Mouse (Mus musculus) c-Kit-positive CD71-negative TER-119-negative erythroid progenitor cells, embryonic 14.5 days (primary cell): Measurements from ENCODE around the gene Ephb1.

Experiments used
- DNase-seq: peaks from one replicate; pipeline ENCODE4 v3.0.0-alpha.2; 2013; ENCODE audit warnings: low read depth

Ephb1 gene

DNA sequence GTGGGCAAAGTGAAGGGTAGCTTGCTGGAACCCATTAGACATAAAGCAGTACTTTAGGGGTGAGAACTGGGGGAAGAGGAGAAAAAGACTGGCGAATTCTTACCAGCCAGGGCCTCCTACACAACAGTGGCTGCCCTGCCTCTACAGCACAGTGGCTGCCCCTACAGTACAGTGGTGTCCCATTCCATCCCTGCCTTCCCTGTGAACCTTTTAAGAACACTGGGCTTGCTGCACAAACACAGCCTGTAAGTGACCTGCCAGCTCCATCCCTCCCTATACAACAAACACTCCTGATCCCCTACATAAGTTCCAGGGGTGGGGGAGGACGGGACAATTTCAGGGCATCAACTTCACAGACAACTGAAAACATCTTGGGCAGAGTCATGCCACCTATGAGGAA, 174.4 kb downstream of the Ephb1 start:
- DNase-seq: no peak

- DNase-seq: no peak
These were observed 184.8 kb downstream of the Ephb1 start for GRCm38 (mm10) chr9:102169706-102170105.

GRCm38 (mm10) chr9:102155876-102156275, 198.6 kb downstream of the Ephb1 start:
- no peak for DNase-seq

DNA sequence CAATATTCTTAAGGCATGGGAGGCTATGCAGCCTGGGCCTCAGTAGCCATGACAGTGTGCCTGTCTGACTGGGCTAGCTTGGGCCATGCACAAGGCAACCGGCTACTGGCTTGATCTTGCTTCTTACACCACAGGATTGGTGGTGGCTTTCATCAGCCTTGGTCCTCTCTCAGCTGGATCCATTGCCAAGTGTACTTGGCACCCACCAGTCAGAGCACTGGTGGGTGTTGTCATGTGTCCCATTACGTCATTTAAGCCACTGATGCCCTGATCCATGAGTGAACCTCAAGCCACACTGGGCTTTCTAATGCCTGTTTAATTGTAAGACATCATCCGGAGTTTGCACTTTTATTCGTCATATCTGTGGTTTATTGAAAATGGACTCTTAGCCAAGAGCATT, 215.3 kb downstream of the Ephb1 start:
- DNase-seq: no peak

GRCm38 (mm10) chr9:102138671-102139070, 215.8 kb downstream of the Ephb1 start:
- DNase-seq: no peak

DNA sequence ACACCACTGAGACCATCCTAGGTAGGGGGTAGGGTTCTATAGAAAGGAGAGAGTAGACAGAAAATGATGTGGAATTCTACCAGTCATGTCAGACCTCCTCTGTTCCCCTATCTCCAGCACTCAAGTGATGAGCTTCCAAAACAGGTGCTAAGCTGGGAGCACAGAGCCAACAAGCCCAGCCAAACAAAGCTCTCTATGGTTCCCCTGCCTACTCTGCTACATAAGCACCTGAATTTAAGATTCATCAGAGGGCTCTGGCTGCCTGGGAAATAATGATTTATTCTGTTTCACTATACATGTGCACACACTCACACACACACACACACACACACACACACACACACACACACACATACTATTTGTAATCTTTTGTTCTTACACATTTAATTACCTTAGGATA, 216.3 kb downstream of the Ephb1 start:
- no peak for DNase-seq

GRCm38 (mm10) chr9:102130506-102130905, 224.0 kb downstream of the Ephb1 start:
- no peak for DNase-seq

GRCm38 (mm10) chr9:102126510-102126909, 228.0 kb downstream of the Ephb1 start:
- DNase-seq: no peak

- no peak for DNase-seq
These were observed 231.5 kb downstream of the Ephb1 start for GRCm38 (mm10) chr9:102122880-102123453.

DNA sequence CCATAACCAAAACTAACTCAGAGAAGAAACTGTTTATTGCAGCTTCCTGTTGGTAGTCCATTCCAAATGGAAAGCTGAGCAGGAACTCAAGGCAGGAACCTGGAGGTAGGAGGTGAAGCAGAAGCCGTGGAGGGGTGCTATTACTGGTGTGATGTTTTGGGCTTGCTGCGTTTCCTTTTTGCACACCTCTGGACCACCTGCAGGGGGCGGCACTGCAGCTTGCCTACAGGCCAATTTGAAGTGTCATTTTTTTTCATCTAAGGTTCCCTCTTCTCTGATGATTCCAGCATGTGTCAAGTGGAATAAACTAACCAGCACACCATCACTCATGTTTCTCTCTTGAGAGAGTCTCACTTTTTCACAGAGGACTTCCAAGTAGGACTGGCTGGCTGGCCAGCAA, 235.1 kb downstream of the Ephb1 start:
- DNase-seq: no peak

DNA sequence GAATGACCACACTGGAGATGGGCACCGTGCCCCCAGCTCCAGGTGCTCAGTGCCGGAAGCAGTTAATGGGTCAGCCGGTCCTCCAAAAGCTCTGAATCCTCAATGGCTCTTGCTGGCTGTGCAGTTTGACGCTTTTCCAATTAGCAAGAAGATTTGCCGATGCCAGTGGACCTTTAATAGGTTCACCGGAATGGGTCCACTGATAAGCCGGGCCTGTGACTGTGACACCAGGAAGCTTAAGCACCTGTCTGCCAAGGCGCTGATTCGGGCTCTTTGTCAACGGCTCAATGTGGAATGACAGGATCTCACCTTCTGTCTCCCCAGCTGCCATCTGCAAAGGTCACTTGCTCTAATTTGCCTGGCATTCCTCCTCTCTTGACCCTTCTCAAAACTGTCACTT, 239.2 kb downstream of the Ephb1 start:
- no peak for DNase-seq

DNA sequence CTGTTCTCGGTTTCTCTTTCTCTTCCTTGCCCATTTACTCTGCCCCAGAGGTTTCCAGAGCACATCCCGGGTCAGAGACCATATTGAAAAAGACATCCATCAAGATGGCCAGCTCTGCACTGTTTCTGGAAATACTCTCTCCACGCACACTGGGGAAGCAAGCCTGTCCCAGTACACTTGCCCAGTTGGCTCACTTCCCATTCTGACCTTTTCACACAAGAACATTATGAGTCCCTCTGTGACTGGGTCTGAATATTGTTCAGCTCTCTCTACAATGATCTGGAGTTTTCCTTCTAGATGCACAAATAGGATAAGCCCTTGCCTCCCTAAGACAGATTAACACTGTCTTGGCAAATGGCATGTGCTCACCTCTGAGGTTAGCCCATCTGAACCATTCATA, 243.0 kb downstream of the Ephb1 start:
- no peak for DNase-seq

- no peak for DNase-seq
These were observed 246.5 kb downstream of the Ephb1 start for GRCm38 (mm10) chr9:102107978-102108377.

GRCm38 (mm10) chr9:102107213-102107612, 247.3 kb downstream of the Ephb1 start:
- DNase-seq: no peak

GRCm38 (mm10) chr9:102096825-102097224, 257.7 kb downstream of the Ephb1 start:
- DNase-seq: no peak

DNA sequence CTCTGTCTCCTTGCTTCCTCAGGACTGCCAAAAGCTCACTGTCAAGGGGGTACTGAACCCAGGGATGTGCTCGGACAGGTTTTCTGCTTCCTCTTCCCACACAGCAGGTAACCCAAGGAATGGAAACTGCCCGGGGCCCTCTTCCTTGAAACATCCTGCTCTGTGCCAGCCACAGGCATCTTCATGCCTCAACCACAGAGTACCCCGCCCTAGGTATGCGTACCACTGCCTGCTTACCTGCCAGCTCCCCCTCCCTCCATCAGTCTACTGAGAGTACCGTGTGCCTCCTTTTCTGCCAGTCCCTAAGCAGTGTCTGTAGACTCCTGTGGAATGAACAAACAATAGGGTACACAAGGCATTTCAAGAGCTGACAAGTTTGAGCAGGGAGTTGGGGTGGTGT, 265.9 kb downstream of the Ephb1 start:
- no peak for DNase-seq

DNA sequence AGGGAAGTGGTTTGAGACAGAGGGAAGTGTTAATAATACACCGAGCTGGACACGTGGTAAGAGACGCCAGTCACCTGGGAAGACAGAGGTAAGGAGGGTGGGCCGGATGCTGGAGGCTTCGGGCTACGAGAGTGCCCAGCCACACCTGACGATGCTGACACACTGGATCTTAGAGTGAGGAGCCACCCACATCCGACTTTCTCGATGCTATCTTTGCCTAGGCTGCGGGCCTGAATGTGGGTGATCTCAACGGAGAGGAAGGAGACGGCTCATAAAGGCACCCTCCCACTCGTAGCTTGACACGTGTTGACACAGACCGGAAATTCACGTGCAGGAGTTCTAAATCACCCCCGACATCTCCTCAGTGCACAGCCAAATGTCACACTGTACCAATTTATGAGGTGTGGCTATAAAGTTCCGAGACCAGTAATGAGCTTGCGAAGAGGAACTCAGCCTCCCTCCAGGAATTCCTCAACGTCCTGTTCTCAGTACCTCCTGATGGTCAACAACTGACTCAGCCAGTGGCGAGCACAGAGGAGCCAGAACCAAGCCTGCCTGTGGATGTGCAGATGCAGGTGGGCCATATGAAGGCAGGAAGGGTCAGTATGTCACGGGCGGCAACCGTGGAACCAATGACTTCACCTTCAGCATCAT, 268.3 kb downstream of the Ephb1 start:
- no peak for DNase-seq

DNA sequence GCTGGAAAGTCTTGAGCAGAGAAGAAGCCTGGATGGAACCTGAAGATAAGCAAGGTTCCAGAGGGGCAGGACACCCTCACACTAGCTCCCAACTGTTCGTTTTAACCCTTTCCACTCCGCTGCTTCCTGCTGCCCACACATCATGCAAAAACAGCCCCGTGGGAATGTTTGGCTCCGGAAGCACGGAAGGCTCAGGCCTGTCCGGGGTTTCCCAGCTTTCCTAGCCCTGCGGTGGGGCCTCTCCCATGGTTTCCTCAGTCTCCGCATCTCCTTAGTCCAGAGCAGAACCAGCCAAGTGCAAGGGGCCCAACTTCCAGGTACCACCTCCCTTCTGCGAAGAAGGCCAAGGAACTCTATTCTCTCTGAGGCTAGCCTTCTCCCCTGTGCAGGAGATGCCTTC, 269.0 kb downstream of the Ephb1 start:
- no peak for DNase-seq

DNA sequence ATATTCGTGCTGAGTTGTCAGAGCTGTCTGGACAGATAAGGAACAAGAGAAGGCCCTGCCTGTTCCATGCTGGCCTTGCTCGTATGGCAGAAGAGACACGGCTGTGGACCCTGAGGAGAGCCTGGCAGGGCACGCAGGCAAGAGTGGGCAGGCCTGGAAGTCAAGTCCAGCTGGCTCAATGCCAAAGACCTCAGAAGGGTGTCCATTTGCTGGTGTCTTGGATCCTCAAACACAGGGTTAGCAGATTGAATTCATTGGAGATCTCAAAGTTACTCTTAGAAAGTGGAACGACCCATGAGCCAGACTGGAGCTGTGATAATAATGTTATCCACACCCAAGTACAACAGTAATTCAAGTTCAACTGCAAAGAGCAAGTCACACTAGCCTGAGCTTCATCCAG, 273.6 kb downstream of the Ephb1 start:
- no peak for DNase-seq

GRCm38 (mm10) chr9:102079151-102079550, 275.3 kb downstream of the Ephb1 start:
- DNase-seq: no peak

GRCm38 (mm10) chr9:102078238-102078637, 276.3 kb downstream of the Ephb1 start:
- no peak for DNase-seq

GRCm38 (mm10) chr9:102075539-102075938, 279.0 kb downstream of the Ephb1 start:
- DNase-seq: no peak

DNA sequence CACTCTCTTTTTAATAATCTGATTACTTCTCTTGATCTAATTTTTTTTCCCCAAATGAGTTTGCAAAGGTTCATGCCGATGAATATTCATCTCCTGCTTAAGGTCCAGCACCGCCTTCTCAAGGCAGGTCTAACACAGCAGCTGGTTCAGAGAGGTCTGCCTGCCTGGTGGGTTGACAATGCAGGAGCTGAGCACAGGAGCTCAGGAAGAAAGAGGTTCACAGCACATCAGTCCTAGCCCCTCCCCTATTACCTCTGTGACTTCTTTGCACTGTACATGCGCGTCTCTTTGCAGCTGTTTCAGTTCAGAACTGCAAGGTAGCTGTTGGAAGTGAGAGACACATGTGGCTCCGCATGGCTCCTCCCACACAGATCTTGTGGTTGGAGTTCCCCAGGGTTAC, 281.1 kb downstream of the Ephb1 start:
- DNase-seq: no peak

- no peak for DNase-seq
These were observed 285.2 kb downstream of the Ephb1 start for GRCm38 (mm10) chr9:102069151-102069882.
